Mouse (Mus musculus): ENCODE results near the gene Hat1. TPM values are rescaled to one million over a fixed set of nuclear protein-coding genes. Genes with fewer than 3 reads are reported as not detected.
"Not testable (repeated sequence)": the region's sequence is repeated elsewhere in the genome, so short reads cannot be mapped to it uniquely, and the experiment has no call there.

The Hat1 gene
- total RNA-seq, 1 experiment from 2014 or later = 78.5 TPM

- not testable (repeated sequence) for ATAC-seq (replicated peaks; ENCODE audit: insufficient number of reproducible peaks, low FRiP score, low TSS enrichment, poor library complexity, severe bottlenecking)
These were observed 16.5 kb upstream of the Hat1 start for GRCm38 (mm10) chr2:71372261-71372660.

- ATAC-seq (replicated peaks; ENCODE audit: insufficient number of reproducible peaks, low FRiP score, low TSS enrichment, poor library complexity, severe bottlenecking) = no peak
These were observed 14.2 kb upstream of the Hat1 start for GRCm38 (mm10) chr2:71374275-71375155.

- ATAC-seq (replicated peaks; ENCODE audit: insufficient number of reproducible peaks, low FRiP score, low TSS enrichment, poor library complexity, severe bottlenecking) = 0 out of 2 replicates have a peak, but pooled peaks have one; percentile 38
These were observed 12.3 kb upstream of the Hat1 start for GRCm38 (mm10) chr2:71376433-71376906.

- ATAC-seq (replicated peaks; ENCODE audit: insufficient number of reproducible peaks, low FRiP score, low TSS enrichment, poor library complexity, severe bottlenecking) = peak; percentile 70
These were observed 11.3 kb upstream of the Hat1 start for GRCm38 (mm10) chr2:71377426-71377825.

GRCm38 (mm10) chr2:71381962-71382361 is 6.8 kb upstream of the Hat1 start:
- no peak for ATAC-seq (replicated peaks; ENCODE audit: insufficient number of reproducible peaks, low FRiP score, low TSS enrichment, poor library complexity, severe bottlenecking)

- ATAC-seq (replicated peaks; ENCODE audit: insufficient number of reproducible peaks, low FRiP score, low TSS enrichment, poor library complexity, severe bottlenecking) = no peak
These were observed 4.9 kb upstream of the Hat1 start for GRCm38 (mm10) chr2:71383890-71384289.

- ATAC-seq (replicated peaks; ENCODE audit: insufficient number of reproducible peaks, low FRiP score, low TSS enrichment, poor library complexity, severe bottlenecking) = no peak
These were observed 992 bp upstream of the Hat1 start for GRCm38 (mm10) chr2:71387766-71388165.

- ATAC-seq (replicated peaks; ENCODE audit: insufficient number of reproducible peaks, low FRiP score, low TSS enrichment, poor library complexity, severe bottlenecking) = peak; percentile 53
These were observed 1.1 kb downstream of the Hat1 start for GRCm38 (mm10) chr2:71389864-71390263.

- ATAC-seq (replicated peaks; ENCODE audit: insufficient number of reproducible peaks, low FRiP score, low TSS enrichment, poor library complexity, severe bottlenecking) = 0 out of 2 replicates have a peak, but pooled peaks have one; percentile 43
These were observed 16.9 kb downstream of the Hat1 start for GRCm38 (mm10) chr2:71405613-71406012.

- no peak for ATAC-seq (replicated peaks; ENCODE audit: insufficient number of reproducible peaks, low FRiP score, low TSS enrichment, poor library complexity, severe bottlenecking)
These were observed 30.1 kb downstream of the Hat1 start for GRCm38 (mm10) chr2:71418760-71419280.

- no peak for ATAC-seq (replicated peaks; ENCODE audit: insufficient number of reproducible peaks, low FRiP score, low TSS enrichment, poor library complexity, severe bottlenecking)
These were observed 30.6 kb downstream of the Hat1 start for GRCm38 (mm10) chr2:71419408-71419807.

GRCm38 (mm10) chr2:71420895-71421425 is 32.2 kb downstream of the Hat1 start:
- no peak for ATAC-seq (replicated peaks; ENCODE audit: insufficient number of reproducible peaks, low FRiP score, low TSS enrichment, poor library complexity, severe bottlenecking)

GRCm38 (mm10) chr2:71424545-71424944 is 35.8 kb downstream of the Hat1 start:
- no peak for ATAC-seq (replicated peaks; ENCODE audit: insufficient number of reproducible peaks, low FRiP score, low TSS enrichment, poor library complexity, severe bottlenecking)

GRCm38 (mm10) chr2:71435440-71435839 is 46.7 kb downstream of the Hat1 start:
- no peak for ATAC-seq (replicated peaks; ENCODE audit: insufficient number of reproducible peaks, low FRiP score, low TSS enrichment, poor library complexity, severe bottlenecking)

GRCm38 (mm10) chr2:71443376-71443775 is 54.6 kb downstream of the Hat1 start:
- no peak for ATAC-seq (replicated peaks; ENCODE audit: insufficient number of reproducible peaks, low FRiP score, low TSS enrichment, poor library complexity, severe bottlenecking)

GRCm38 (mm10) chr2:71445536-71446196 is 56.9 kb downstream of the Hat1 start:
- ATAC-seq (replicated peaks; ENCODE audit: insufficient number of reproducible peaks, low FRiP score, low TSS enrichment, poor library complexity, severe bottlenecking) = no peak

GRCm38 (mm10) chr2:71449604-71450003 is 60.8 kb downstream of the Hat1 start:
- ATAC-seq (replicated peaks; ENCODE audit: insufficient number of reproducible peaks, low FRiP score, low TSS enrichment, poor library complexity, severe bottlenecking) = no peak

- no peak for ATAC-seq (replicated peaks; ENCODE audit: insufficient number of reproducible peaks, low FRiP score, low TSS enrichment, poor library complexity, severe bottlenecking)
These were observed 63.0 kb downstream of the Hat1 start for GRCm38 (mm10) chr2:71451761-71452160.

Data from monocyte, adult 5-6 weeks (primary cell).